Mouse (Mus musculus) cortical plate, adult 2 months (tissue): ENCODE measurements around the gene Csmd2.

Experiments used
- CTCF ChIP-seq: fragments of 200-500 bp; IDR thresholded peaks from 2 replicates; pipeline ENCODE4 v1.5.1; 2011; ENCODE audit warnings: mild to moderate bottlenecking, control low read depth, low read length; ENCODE audit not compliant: insufficient read depth; ENCODE audit errors: extremely low read depth
- POLR2A ChIP-seq: fragments of 200-500 bp; IDR thresholded peaks from 2 replicates; pipeline ENCODE4 v1.6.1; 2011; ENCODE audit warnings: mild to moderate bottlenecking, low read length, control low read depth; ENCODE audit not compliant: insufficient read depth; ENCODE audit errors: extremely low read depth

GRCm38 (mm10) chr4:128396616-128397015 is 409.0 kb downstream of the Csmd2 start:
- TF ChIP-seq CTCF = no peak
- TF ChIP-seq POLR2A = no peak
